Mouse (Mus musculus): ENCODE measurements around the gene Ranbp10. TPM values are rescaled to one million over a fixed set of nuclear protein-coding genes. Genes with fewer than 3 reads are reported as not detected.

The Ranbp10 gene
- polyA plus RNA-seq, 1 experiment from 2014 or later, result 7.1 TPM

DNA sequence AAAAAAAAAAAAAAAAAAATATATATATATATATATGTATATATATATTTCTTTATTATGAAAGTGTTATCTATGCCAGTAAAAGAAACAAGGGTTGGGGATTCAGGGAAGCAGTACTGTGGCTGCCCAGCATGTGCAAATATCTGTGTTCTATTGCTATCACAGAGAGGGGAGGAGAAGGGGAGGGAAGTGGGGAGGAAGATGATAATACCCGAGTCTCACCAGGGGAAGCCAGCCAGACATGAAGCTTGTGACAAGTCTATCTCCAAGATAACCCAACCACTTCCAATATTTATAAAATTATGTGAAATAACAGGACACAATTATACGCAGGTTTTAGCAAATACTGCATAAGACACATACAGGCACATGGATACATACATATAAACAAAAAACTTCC is 49.3 kb downstream of the Ranbp10 start:
- no peak overlapping the region for H3K9ac ChIP-seq (ENCODE audit: low read length)
- no peaks in the 10 kb centered on the region for H3K27me3 ChIP-seq (ENCODE audit: control insufficient read depth, insufficient read depth, low read length)
- H3K4me2 ChIP-seq (replicated peaks; ENCODE audit: low read depth), result no peak overlapping the region
- H3K36me3 ChIP-seq (ENCODE audit: control insufficient read depth, insufficient read depth, low read length), result peaks cover 16% of the 10 kb centered on the region
- TF ChIP-seq CTCF (IDR thresholded peaks at IDR 0.05; ENCODE audit: low read depth) (no peak), EP300 (optimal IDR thresholded peaks at IDR 0.05) (no peak)
- WGBS, result 77% methylated on average over 2 of the region's 2 CpGs
- no peak overlapping the region for H3K4me3 ChIP-seq (ENCODE audit: low read depth, low read length)
- ATAC-seq (ENCODE audit: low FRiP score, low TSS enrichment) (no peak), DNase-seq (ENCODE audit: low spot score) (no peak)
- no peaks in the 10 kb centered on the region for H3K4me1 ChIP-seq (replicated peaks; ENCODE audit: control insufficient read depth, insufficient read depth)
- no peak overlapping the region for H3K27ac ChIP-seq (replicated peaks)
- no peaks in the 10 kb centered on the region for H3K9me3 ChIP-seq (ENCODE audit: control insufficient read depth, low read length)

DNA sequence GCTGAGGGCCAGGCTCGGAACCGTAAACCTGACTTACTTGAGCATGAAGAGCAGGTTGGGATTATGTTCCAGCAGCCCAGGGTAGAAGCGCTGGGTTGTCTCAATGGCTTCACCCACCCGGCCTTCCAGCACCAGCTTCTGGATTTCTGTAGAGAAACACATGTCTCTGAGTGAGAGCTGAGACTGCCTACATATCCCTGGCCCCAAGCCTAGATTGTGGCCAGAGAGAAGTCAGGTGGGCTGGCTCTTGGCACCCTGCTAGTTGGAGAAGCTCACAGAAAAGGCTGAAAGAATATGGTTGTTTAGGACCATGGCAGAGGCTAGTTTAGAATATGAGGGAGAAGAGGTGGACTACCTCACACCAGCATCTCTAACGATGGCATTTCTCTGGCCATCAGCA is 52.7 kb downstream of the Ranbp10 start:
- H3K4me3 ChIP-seq (ENCODE audit: low read depth, low read length), result no peak overlapping the region
- WGBS, result 95% methylated on average over 5 of the region's 5 CpGs
- no peaks in the 10 kb centered on the region for H3K4me1 ChIP-seq (replicated peaks; ENCODE audit: control insufficient read depth, insufficient read depth)
- H3K27me3 ChIP-seq (ENCODE audit: control insufficient read depth, insufficient read depth, low read length), result no peaks in the 10 kb centered on the region
- DNase-seq (ENCODE audit: low spot score), result no peak
- H3K36me3 ChIP-seq (ENCODE audit: control insufficient read depth, insufficient read depth, low read length), result peaks cover 38% of the 10 kb centered on the region
- no peak overlapping the region for H3K4me2 ChIP-seq (replicated peaks; ENCODE audit: low read depth)
- no peaks in the 10 kb centered on the region for H3K9me3 ChIP-seq (ENCODE audit: control insufficient read depth, low read length)
- ATAC-seq (ENCODE audit: low FRiP score, low TSS enrichment), result no peak
- TF ChIP-seq CTCF (IDR thresholded peaks at IDR 0.05; ENCODE audit: low read depth) (no peak), EP300 (optimal IDR thresholded peaks at IDR 0.05) (no peak)
- no peak overlapping the region for H3K27ac ChIP-seq (replicated peaks)
- no peak overlapping the region for H3K9ac ChIP-seq (ENCODE audit: low read length)

DNA sequence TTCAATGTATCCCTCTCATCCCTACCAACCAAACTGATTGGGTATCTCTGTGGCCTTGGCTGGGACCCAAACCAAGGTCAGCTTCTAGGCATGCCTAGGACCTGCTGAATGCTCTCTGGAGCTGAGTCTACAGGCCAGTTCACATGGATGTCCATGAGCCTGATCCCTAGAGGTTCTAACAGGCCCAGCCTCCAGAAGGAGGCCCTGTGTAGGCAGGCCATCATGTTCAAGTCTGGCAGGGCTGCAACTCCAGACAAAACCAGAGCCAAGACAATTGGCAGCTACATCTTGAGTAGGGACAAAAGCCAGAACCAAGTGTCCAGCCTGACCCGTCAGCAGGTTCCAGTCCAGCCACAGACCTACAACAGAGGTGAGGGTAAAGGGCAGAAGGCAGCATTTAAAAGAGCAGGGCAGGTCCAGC is 53.7 kb downstream of the Ranbp10 start:
- Histone ChIP-seq H3K4me3 (ENCODE audit: low read depth, low read length) (no peak overlapping the region), H3K27ac (replicated peaks) (no peak overlapping the region), H3K36me3 (ENCODE audit: control insufficient read depth, insufficient read depth, low read length) (peaks cover 44% of the 10 kb centered on the region), H3K4me1 (replicated peaks; ENCODE audit: control insufficient read depth, insufficient read depth) (no peaks in the 10 kb centered on the region), H3K9ac (ENCODE audit: low read length) (no peak overlapping the region), H3K9me3 (ENCODE audit: control insufficient read depth, low read length) (no peaks in the 10 kb centered on the region), H3K27me3 (ENCODE audit: control insufficient read depth, insufficient read depth, low read length) (no peaks in the 10 kb centered on the region), H3K4me2 (replicated peaks; ENCODE audit: low read depth) (no peak overlapping the region)
- 83% methylated on average over 1 of the region's 1 CpGs for WGBS
- TF ChIP-seq EP300 (optimal IDR thresholded peaks at IDR 0.05) (no peak), CTCF (IDR thresholded peaks at IDR 0.05; ENCODE audit: low read depth) (no peak)
- ATAC-seq (ENCODE audit: low FRiP score, low TSS enrichment) (no peak), DNase-seq (ENCODE audit: low spot score) (no peak)

DNA sequence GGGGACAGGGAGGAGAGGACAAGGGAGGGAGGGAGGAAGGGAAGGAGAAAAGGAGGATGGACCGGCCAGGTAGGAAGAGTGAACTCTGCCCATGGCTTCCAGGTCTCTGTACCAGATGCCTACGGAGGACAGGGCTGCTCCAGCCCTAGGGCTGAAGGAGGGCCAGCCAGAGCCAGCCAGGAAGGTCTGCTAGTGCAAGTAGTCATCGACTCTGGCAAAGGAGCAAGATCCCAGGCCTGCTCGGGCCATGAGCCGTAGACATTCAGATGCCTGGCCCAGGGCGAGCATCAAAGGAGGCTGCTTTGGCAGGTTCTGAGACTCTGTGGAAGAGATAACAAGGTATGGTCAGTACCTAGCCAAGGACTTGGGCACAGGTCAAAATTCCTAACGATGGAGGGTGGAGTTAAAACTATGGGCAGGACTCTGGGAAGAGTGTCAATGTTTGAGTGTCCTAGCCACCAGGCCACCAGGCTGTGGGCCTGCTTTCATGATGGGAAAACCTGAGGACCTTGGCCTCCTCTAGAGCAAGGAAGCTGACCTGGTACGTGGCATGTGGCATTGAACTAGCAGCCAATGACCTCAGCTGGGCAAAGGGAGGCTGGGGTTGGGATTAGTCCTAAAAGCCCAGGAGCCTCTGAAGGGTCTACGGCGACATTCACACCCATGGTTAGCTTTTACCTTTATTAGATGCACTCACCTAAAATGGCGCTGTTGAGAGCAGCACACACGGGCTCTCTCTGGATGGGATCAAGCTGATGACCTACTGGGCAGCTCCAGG is 55.6 kb downstream of the Ranbp10 start:
- H3K36me3 ChIP-seq (ENCODE audit: control insufficient read depth, insufficient read depth, low read length), result peaks cover 45% of the 10 kb centered on the region
- H3K27me3 ChIP-seq (ENCODE audit: control insufficient read depth, insufficient read depth, low read length), result no peaks in the 10 kb centered on the region
- no peak for ATAC-seq (ENCODE audit: low FRiP score, low TSS enrichment)

DNA sequence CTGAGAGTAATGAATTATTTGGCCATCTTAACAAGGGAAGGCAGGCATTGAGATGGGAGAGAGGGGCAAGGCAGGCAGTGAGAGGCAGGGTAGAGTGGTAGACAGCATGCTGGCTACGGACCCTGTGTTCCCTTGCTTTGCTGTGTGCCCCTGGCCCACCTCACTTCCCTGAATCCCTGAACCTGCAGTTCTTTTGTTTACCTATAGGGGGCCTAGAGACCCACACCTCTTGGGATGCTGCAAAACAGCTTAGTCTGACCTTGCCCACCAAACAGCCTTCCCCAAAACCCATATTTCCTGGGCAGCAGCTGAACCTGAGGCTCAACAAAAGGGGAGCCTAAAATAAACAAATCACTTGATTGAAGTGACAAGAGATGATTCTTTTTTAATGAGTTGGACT is 56.5 kb downstream of the Ranbp10 start:
- DNase-seq (ENCODE audit: low spot score) (no peak), ATAC-seq (ENCODE audit: low FRiP score, low TSS enrichment) (no peak)
- 63% methylated on average over 1 of the region's 1 CpGs for WGBS
- H3K4me3 ChIP-seq (ENCODE audit: low read depth, low read length), result no peak overlapping the region
- no peak overlapping the region for H3K4me2 ChIP-seq (replicated peaks; ENCODE audit: low read depth)
- H3K9me3 ChIP-seq (ENCODE audit: control insufficient read depth, low read length), result no peaks in the 10 kb centered on the region
- no peak for TF ChIP-seq EP300 (optimal IDR thresholded peaks at IDR 0.05)
- peak; percentile 74 for TF ChIP-seq CTCF (IDR thresholded peaks at IDR 0.05; ENCODE audit: low read depth)
- H3K27ac ChIP-seq (replicated peaks), result no peak overlapping the region
- H3K4me1 ChIP-seq (replicated peaks; ENCODE audit: control insufficient read depth, insufficient read depth), result no peaks in the 10 kb centered on the region
- H3K36me3 ChIP-seq (ENCODE audit: control insufficient read depth, insufficient read depth, low read length), result peaks cover 45% of the 10 kb centered on the region
- no peaks in the 10 kb centered on the region for H3K27me3 ChIP-seq (ENCODE audit: control insufficient read depth, insufficient read depth, low read length)
- H3K9ac ChIP-seq (ENCODE audit: low read length), result no peak overlapping the region

More for the DNA sequence above, 55.6 kb downstream of the Ranbp10 start:
- no peaks in the 10 kb centered on the region for H3K4me1 ChIP-seq (replicated peaks; ENCODE audit: control insufficient read depth, insufficient read depth)
- H3K9me3 ChIP-seq (ENCODE audit: control insufficient read depth, low read length), result no peaks in the 10 kb centered on the region
- TF ChIP-seq EP300 (optimal IDR thresholded peaks at IDR 0.05) (no peak), CTCF (IDR thresholded peaks at IDR 0.05; ENCODE audit: low read depth) (no peak)
- DNase-seq (ENCODE audit: low spot score), result no peak
- no peak overlapping the region for H3K4me2 ChIP-seq (replicated peaks; ENCODE audit: low read depth)
- WGBS, result 89% methylated on average over 12 of the region's 12 CpGs
- H3K4me3 ChIP-seq (ENCODE audit: low read depth, low read length), result no peak overlapping the region
- H3K9ac ChIP-seq (ENCODE audit: low read length), result no peak overlapping the region
- no peak overlapping the region for H3K27ac ChIP-seq (replicated peaks)

DNA sequence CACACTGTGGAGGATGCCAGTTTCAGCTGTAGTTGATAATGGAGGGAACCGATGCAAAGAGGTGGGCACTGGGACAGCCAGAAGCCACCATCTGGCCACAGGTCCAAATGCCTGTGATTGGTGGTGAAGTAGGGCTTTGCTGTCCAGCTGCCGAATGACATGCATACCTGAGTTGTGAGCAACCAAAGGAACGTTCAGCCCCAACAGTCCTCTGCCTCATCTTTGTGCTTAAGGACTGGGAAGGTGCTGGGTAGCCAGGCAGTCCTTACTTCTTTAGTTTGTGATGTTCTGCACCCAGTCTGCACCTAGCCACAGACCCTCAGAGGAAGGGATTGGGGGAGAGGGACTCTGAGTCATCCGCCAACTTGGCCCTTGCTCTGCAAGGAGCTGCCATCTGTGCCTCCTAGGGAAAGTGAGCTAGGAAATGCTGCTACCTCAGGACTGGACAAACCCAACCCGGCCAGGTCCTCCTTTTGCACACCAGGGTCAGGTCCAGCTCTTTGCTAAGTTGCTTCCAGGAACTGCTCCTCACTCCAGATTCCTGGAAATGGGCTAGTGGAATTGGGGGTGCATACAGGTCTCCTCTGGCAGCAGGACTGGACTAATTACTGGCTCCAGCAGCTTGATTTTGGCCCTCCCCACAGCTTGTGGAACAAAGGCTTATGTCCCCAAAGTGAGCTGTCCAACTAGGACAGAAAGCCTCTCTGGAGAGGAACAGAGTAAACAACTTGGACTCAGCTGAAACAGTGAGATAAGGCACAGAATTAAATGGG is 58.5 kb downstream of the Ranbp10 start:
- no peak overlapping the region for H3K9ac ChIP-seq (ENCODE audit: low read length)
- H3K36me3 ChIP-seq (ENCODE audit: control insufficient read depth, insufficient read depth, low read length), result peaks cover 38% of the 10 kb centered on the region
- ATAC-seq (ENCODE audit: low FRiP score, low TSS enrichment), result no peak
- no peak overlapping the region for H3K4me3 ChIP-seq (ENCODE audit: low read depth, low read length)
- H3K4me2 ChIP-seq (replicated peaks; ENCODE audit: low read depth), result no peak overlapping the region
- WGBS, result 92% methylated on average over 5 of the region's 5 CpGs
- TF ChIP-seq CTCF (IDR thresholded peaks at IDR 0.05; ENCODE audit: low read depth), result no peak
- TF ChIP-seq EP300 (optimal IDR thresholded peaks at IDR 0.05), result no peak
- no peak for DNase-seq (ENCODE audit: low spot score)
- H3K27me3 ChIP-seq (ENCODE audit: control insufficient read depth, insufficient read depth, low read length), result no peaks in the 10 kb centered on the region
- H3K4me1 ChIP-seq (replicated peaks; ENCODE audit: control insufficient read depth, insufficient read depth), result no peaks in the 10 kb centered on the region
- no peak overlapping the region for H3K27ac ChIP-seq (replicated peaks)
- no peaks in the 10 kb centered on the region for H3K9me3 ChIP-seq (ENCODE audit: control insufficient read depth, low read length)
